18 mouse cellular contexts compared by ENCODE assay signal in genomic region chr4:87880297-87880696, GRCm38 (mm10).
DNase-seq lines count a peak whose midpoint lies in the region; ATAC-seq lines count a peak whose summit lies in the region.
"Had no signal": no experiment of that assay in that cellular context is flagged by ENCODE, and none has a peak within 500 bp of the region (broad histone marks: within the 10 kb centered on the region; RNA-seq: fewer than 3 reads in every experiment).

No protein-coding gene starts in this region.

- no peaks in the 10 kb centered on the region for H3K36me3 ChIP-seq in lung, embryonic 15.5 days
- no peaks in the 10 kb centered on the region for H3K36me3 ChIP-seq in liver, embryonic 12.5 days
- no peaks in the 10 kb centered on the region for H3K36me3 ChIP-seq in liver, embryonic 16.5 days (ENCODE audit: control insufficient read depth, insufficient read depth)
- H3K36me3 ChIP-seq: embryonic facial prominence, embryonic 13.5 days; forebrain, embryonic 12.5 days; heart, embryonic 13.5 days; hindbrain, embryonic 12.5 days had no signal

- DNase-seq in lung, postnatal 4 days, result no peak
- no peak for DNase-seq in B cell, adult 2 months
- DNase-seq in T-cell, adult 2 months (ENCODE audit: low spot score), result no peak
- DNase-seq: adrenal gland, postnatal 14 days; cerebellum, adult 18-20 months; cerebellum, adult 9-11 months; cerebellum, postnatal 36 days; forebrain, postnatal 0 days; gastrocnemius, postnatal 14 days; heart, postnatal 4 days had no signal

- H3K9me3 ChIP-seq in lung, embryonic 15.5 days, result no peaks in the 10 kb centered on the region
- no peaks in the 10 kb centered on the region for H3K9me3 ChIP-seq in liver, embryonic 12.5 days (replicated peaks)
- H3K9me3 ChIP-seq in liver, embryonic 16.5 days (replicated peaks; ENCODE audit: control insufficient read depth, low read length), result no peaks in the 10 kb centered on the region
- H3K9me3 ChIP-seq: embryonic facial prominence, embryonic 13.5 days; forebrain, embryonic 12.5 days; heart, embryonic 13.5 days; hindbrain, embryonic 12.5 days had no signal

- H3K4me3 ChIP-seq in lung, embryonic 15.5 days, result no peak overlapping the region
- H3K4me3 ChIP-seq in liver, embryonic 12.5 days, result peak overlapping the region; percentile 16; the same call in 1 of the 2 replicates
- peak overlapping the region; percentile 27 for H3K4me3 ChIP-seq in liver, embryonic 16.5 days (ENCODE audit: low read depth, low read length)
- H3K4me3 ChIP-seq: embryonic facial prominence, embryonic 13.5 days; forebrain, embryonic 12.5 days; heart, embryonic 13.5 days; hindbrain, embryonic 12.5 days had no signal

- WGBS in lung, embryonic 15.5 days, result 40% methylated on average over 2 of the region's 2 CpGs
- 74% methylated on average over 2 of the region's 2 CpGs for WGBS in liver, embryonic 12.5 days (ENCODE audit: insufficient replicate concordance)
- 69% methylated on average over 2 of the region's 2 CpGs for WGBS in liver, embryonic 16.5 days (ENCODE audit: insufficient replicate concordance)

- no peak overlapping the region for H3K9ac ChIP-seq in lung, embryonic 15.5 days
- no peak overlapping the region for H3K9ac ChIP-seq in liver, embryonic 12.5 days
- H3K9ac ChIP-seq in liver, embryonic 16.5 days (ENCODE audit: low read depth, low read length), result no peak overlapping the region
- H3K9ac ChIP-seq: embryonic facial prominence, embryonic 13.5 days; forebrain, embryonic 12.5 days; forebrain, postnatal 0 days; heart, embryonic 13.5 days; hindbrain, embryonic 12.5 days had no signal

- no peaks in the 10 kb centered on the region for H3K27me3 ChIP-seq in lung, embryonic 15.5 days
- no peaks in the 10 kb centered on the region for H3K27me3 ChIP-seq in liver, embryonic 12.5 days (replicated peaks)
- H3K27me3 ChIP-seq in liver, embryonic 16.5 days (ENCODE audit: control insufficient read depth, insufficient read depth, low read depth, low read length), result no peaks in the 10 kb centered on the region
- H3K27me3 ChIP-seq: embryonic facial prominence, embryonic 13.5 days; forebrain, embryonic 12.5 days; heart, embryonic 13.5 days; hindbrain, embryonic 12.5 days had no signal

- ATAC-seq in lung, embryonic 15.5 days (ENCODE audit: borderline replicate concordance, extremely low read depth, low FRiP score, low TSS enrichment), result no peak
- no peak for ATAC-seq in liver, embryonic 12.5 days
- peak; percentile 52; the same call in 1 of the 2 replicates for ATAC-seq in liver, embryonic 16.5 days (ENCODE audit: low read depth)
- ATAC-seq: forebrain, postnatal 0 days; hindbrain, embryonic 16.5 days had no signal

- 0 out of 2 replicates have a peak overlapping the region, but pooled peaks have one; percentile 6 for H3K27ac ChIP-seq in lung, embryonic 15.5 days
- H3K27ac ChIP-seq in liver, embryonic 12.5 days, result no peak overlapping the region
- H3K27ac ChIP-seq in liver, embryonic 16.5 days (ENCODE audit: low read length), result peak overlapping the region; percentile 46; the same call in 1 of the 2 replicates
- H3K27ac ChIP-seq: embryonic facial prominence, embryonic 13.5 days; forebrain, embryonic 12.5 days; heart, embryonic 13.5 days; hindbrain, embryonic 12.5 days had no signal

- peaks cover 18% of the 10 kb centered on the region for H3K4me1 ChIP-seq in lung, embryonic 15.5 days
- no peaks in the 10 kb centered on the region for H3K4me1 ChIP-seq in liver, embryonic 12.5 days
- H3K4me1 ChIP-seq in liver, embryonic 16.5 days (ENCODE audit: control insufficient read depth, low read depth, low read length), result no peaks in the 10 kb centered on the region
- H3K4me1 ChIP-seq: heart, embryonic 13.5 days had no signal

- no peak overlapping the region for H3K4me2 ChIP-seq in lung, embryonic 15.5 days
- peak overlapping the region; percentile 38; the same call in 1 of the 2 replicates for H3K4me2 ChIP-seq in liver, embryonic 12.5 days
- peak overlapping the region; percentile 28 for H3K4me2 ChIP-seq in liver, embryonic 16.5 days (ENCODE audit: low read depth, low read length)
- H3K4me2 ChIP-seq: embryonic facial prominence, embryonic 13.5 days; forebrain, embryonic 12.5 days; heart, embryonic 13.5 days; hindbrain, embryonic 12.5 days had no signal
